ENCODE assay signal across 22 mouse cellular contexts in genomic region chr19:18638949-18639348, GRCm38 (mm10). TPM values are rescaled to one million over a fixed set of nuclear protein-coding genes. Genes with fewer than 3 reads are reported as not detected.
DNase-seq lines count a peak whose midpoint lies in the region; ATAC-seq and TF ChIP-seq lines count a peak whose summit lies in the region.
"Had no signal": no experiment of that assay in that cellular context is flagged by ENCODE, and none has a peak within 500 bp of the region (broad histone marks: within the 10 kb centered on the region; RNA-seq: fewer than 3 reads in every experiment).

No protein-coding gene starts in this region.

- ATAC-seq in common myeloid progenitor, adult 5-6 weeks (replicated peaks; ENCODE audit: low read depth, poor library complexity, severe bottlenecking), result peak; percentile 75
- no peak for ATAC-seq in lung, postnatal 0 days

- no peak for TF ChIP-seq EP300 in lung, postnatal 0 days (IDR thresholded peaks at IDR 0.05)

- no peak overlapping the region for H3K9ac ChIP-seq in lung, postnatal 0 days (replicated peaks; ENCODE audit: low read depth)
- H3K9ac ChIP-seq: embryonic facial prominence, embryonic 15.5 days; heart, embryonic 15.5 days; neural tube, embryonic 12.5 days; stomach, embryonic 15.5 days had no signal

- H3K4me2 ChIP-seq in lung, postnatal 0 days (replicated peaks; ENCODE audit: low read depth, low read length), result no peak overlapping the region
- H3K4me2 ChIP-seq: embryonic facial prominence, embryonic 15.5 days; heart, embryonic 15.5 days; neural tube, embryonic 12.5 days; stomach, embryonic 15.5 days had no signal

- H3K4me1 ChIP-seq in lung, postnatal 0 days (ENCODE audit: insufficient read depth, low read depth, low read length), result no peaks in the 10 kb centered on the region
- H3K4me1 ChIP-seq: heart, embryonic 15.5 days; neural tube, embryonic 12.5 days; stomach, embryonic 15.5 days had no signal

- TF ChIP-seq CTCF in lung, postnatal 0 days (IDR thresholded peaks at IDR 0.05), result no peak

- H3K36me3 ChIP-seq in splenic B cell, adult 2 months (ENCODE audit: control insufficient read depth, insufficient read depth, low read length, poor library complexity, severe bottlenecking), result no peaks in the 10 kb centered on the region
- H3K36me3 ChIP-seq in lung, postnatal 0 days (ENCODE audit: insufficient read depth, low read length), result no peaks in the 10 kb centered on the region
- H3K36me3 ChIP-seq: embryonic facial prominence, embryonic 15.5 days; midbrain, embryonic 10.5 days; neural tube, embryonic 12.5 days; stomach, embryonic 15.5 days had no signal

- no peaks in the 10 kb centered on the region for H3K27me3 ChIP-seq in splenic B cell, adult 2 months (ENCODE audit: control insufficient read depth, insufficient read depth, low read length, poor library complexity, severe bottlenecking)
- H3K27me3 ChIP-seq in lung, postnatal 0 days (replicated peaks; ENCODE audit: insufficient read depth, low read length), result no peaks in the 10 kb centered on the region
- H3K27me3 ChIP-seq: embryonic facial prominence, embryonic 15.5 days; heart, embryonic 15.5 days; neural tube, embryonic 12.5 days; stomach, embryonic 15.5 days had no signal

- no peak overlapping the region for H3K4me3 ChIP-seq in lung, postnatal 0 days (ENCODE audit: low read depth, low read length)
- H3K4me3 ChIP-seq: embryonic facial prominence, embryonic 15.5 days; gastrocnemius, adult 2 months; heart, adult 2 months; heart, embryonic 15.5 days; midbrain, embryonic 10.5 days; neural tube, embryonic 12.5 days; stomach, embryonic 15.5 days had no signal

- intact Hi-C loops in gastrocnemius, postnatal 14 days (cut with DNase I; ENCODE audit: low total_unique reads), result no loop called here

- WGBS in lung, postnatal 0 days, result 53% methylated on average over 5 of the region's 5 CpGs

- H3K27ac ChIP-seq in lung, postnatal 0 days (ENCODE audit: low read length), result no peak overlapping the region
- H3K27ac ChIP-seq: embryonic facial prominence, embryonic 15.5 days; gastrocnemius, adult 2 months; heart, adult 2 months; heart, embryonic 15.5 days; kidney, postnatal 0 days; midbrain, embryonic 10.5 days; neural tube, embryonic 12.5 days; stomach, embryonic 15.5 days had no signal

- H3K9me3 ChIP-seq in lung, postnatal 0 days (ENCODE audit: low read length), result no peaks in the 10 kb centered on the region
- H3K9me3 ChIP-seq: embryonic facial prominence, embryonic 15.5 days; heart, embryonic 15.5 days; midbrain, embryonic 10.5 days; neural tube, embryonic 12.5 days; stomach, embryonic 15.5 days had no signal

- peak; percentile 12 to 34 for DNase-seq in thymus, adult 18-20 months
- DNase-seq in thymus, postnatal 10 days (ENCODE audit: low spot score in 2 of 2), result no peak
- peak; percentile 50 for DNase-seq in splenic B cell, adult 2 months (ENCODE audit: low read depth, low spot score)
- no peak for DNase-seq in gastrocnemius, postnatal 14 days
- no peak for DNase-seq in frontal cortex, postnatal 10 days (ENCODE audit: low spot score in 2 of 2)
- DNase-seq in lung, postnatal 0 days (ENCODE audit: low spot score), result no peak
- DNase-seq: adrenal gland, postnatal 14 days; cerebellum, adult 11-12 months; gastrocnemius, adult 2 months; heart, adult 2 months; kidney, adult 11 months; left cerebral cortex, postnatal 4 days; lung, adult 18-20 months; lung, postnatal 36 days; right cerebral cortex, adult 18-20 months had no signal

RNA-seq across cellular contexts. Expression of gene Nmrk1, which starts 7.2 kb away (rescaled TPM):
- total RNA-seq in common myeloid progenitor, adult 5-6 weeks (2017), result 4.0 and 7.6 TPM in 2 replicates
- total RNA-seq in gastrocnemius, postnatal 14 days (2021), result 1 to 10 TPM; 2.4 to 3.6 TPM
- polyA plus RNA-seq in lung, postnatal 0 days (2015; fragmentation: Nextera tagmentation; extraction: Ambion mirVana), result 5.0 and 7.4 TPM in 2 replicates

RNA-seq across cellular contexts. Expression of gene Ostf1, which starts 7.3 kb away (rescaled TPM):
- 99.8 and 109 TPM in 2 replicates for total RNA-seq in common myeloid progenitor, adult 5-6 weeks (2017)
- total RNA-seq in gastrocnemius, postnatal 14 days (2021), result 10 to 100 TPM; 32.2 to 36.5 TPM
- polyA plus RNA-seq in lung, postnatal 0 days (2015; fragmentation: Nextera tagmentation; extraction: Ambion mirVana), result 215 and 248 TPM in 2 replicates

RNA-seq across cellular contexts. Expression of gene Carnmt1, which starts 31.6 kb away (rescaled TPM):
- 37.3 and 44.7 TPM in 2 replicates for total RNA-seq in common myeloid progenitor, adult 5-6 weeks (2017)
- total RNA-seq in gastrocnemius, postnatal 14 days (2021), result 10 to 100 TPM; 69.3 to 72.8 TPM
- polyA plus RNA-seq in lung, postnatal 0 days (2015; fragmentation: Nextera tagmentation; extraction: Ambion mirVana), result 21.1 and 25.1 TPM in 2 replicates

Comparison
In these comparisons a context has a peak if more than half of its experiments do, and no peak if none do; other contexts are left out.
1. DNase-seq: peak in thymus, adult 18-20 months (2 of 2) and splenic B cell, adult 2 months (single experiment); none in thymus, postnatal 10 days (0 of 2), gastrocnemius, postnatal 14 days (single experiment), frontal cortex, postnatal 10 days (0 of 2) and lung, postnatal 0 days (single experiment).